Mouse (Mus musculus): ENCODE results near the gene Rpl22. TPM values are rescaled to one million over a fixed set of nuclear protein-coding genes. Genes with fewer than 3 reads are reported as not detected.

Gene Rpl22
- polyA plus RNA-seq, 1 experiment: 1,836 TPM

DNA sequence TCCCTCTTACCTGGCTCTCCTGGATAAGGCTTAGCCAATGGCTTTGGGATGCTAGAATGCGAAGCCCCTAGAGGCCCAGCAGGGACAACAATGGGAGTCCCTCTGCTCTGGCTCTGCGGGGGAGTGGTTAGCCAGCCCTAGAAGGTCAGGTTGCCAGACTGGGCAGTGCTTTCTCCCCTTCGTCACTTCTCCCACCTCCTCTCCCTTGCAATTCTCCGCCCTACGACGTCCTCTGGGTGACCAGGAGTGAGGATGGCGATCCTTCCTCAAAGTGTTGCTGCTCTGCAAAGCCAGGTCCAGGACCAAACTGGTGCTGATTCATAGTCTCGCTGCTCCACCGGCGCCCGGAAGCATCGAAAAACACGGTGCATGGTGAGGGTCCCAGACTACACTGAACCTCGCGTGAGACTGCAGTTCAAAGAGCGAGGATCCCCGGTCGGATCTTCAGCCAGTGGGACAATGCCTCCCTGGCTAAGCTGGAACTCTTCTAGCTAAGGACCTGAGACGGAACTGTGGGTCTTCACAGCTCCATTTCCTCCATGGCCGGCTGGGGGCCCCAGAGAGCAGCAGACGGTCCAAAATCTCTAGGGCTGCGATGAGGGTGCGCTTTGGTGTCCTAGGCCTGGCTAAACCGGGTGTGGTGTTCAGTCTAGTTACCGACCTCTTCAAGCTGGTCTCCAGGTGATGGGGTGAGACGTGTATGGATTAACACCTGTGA is 6.9 kb upstream of the Rpl22 start, which contains the start of gene Rnf207:
Gene Rnf207 (minus strand): TSS at position 477 of the 718 bp plus-strand sequence.
- no peaks in the 10 kb centered on the region for H3K36me3 ChIP-seq (ENCODE audit: control insufficient read depth, insufficient read depth)
- H3K4me3 ChIP-seq (ENCODE audit: insufficient read depth, poor library complexity, severe bottlenecking): no peak within 1 kb of the TSS
- H3ac ChIP-seq (ENCODE audit: control insufficient read depth, insufficient read length, low read depth): peak within 1 kb of the TSS; percentile 14
- no peaks in the 10 kb centered on the region for H3K79me2 ChIP-seq (ENCODE audit: control insufficient read depth, insufficient read depth)
- peaks cover 23% of the 10 kb centered on the region for H3K27me3 ChIP-seq (ENCODE audit: control insufficient read depth, insufficient read depth, insufficient read length)
- H3K79me3 ChIP-seq (ENCODE audit: low read depth): no peaks in the 10 kb centered on the region
- TF ChIP-seq MYOG (IDR thresholded peaks at IDR 0.05; ENCODE audit: control insufficient read depth, extremely low read depth, insufficient read length): no peak
- TF ChIP-seq CEBPB (IDR thresholded peaks at IDR 0.05; ENCODE audit: low read depth): no peak
- no peak for TF ChIP-seq MYOD1 (IDR thresholded peaks at IDR 0.05; ENCODE audit: control insufficient read depth, insufficient read length, low read depth)
- peak; percentile 49 for TF ChIP-seq CTCF (IDR thresholded peaks at IDR 0.05; ENCODE audit: control insufficient read depth, insufficient read depth, insufficient read length)

DNA sequence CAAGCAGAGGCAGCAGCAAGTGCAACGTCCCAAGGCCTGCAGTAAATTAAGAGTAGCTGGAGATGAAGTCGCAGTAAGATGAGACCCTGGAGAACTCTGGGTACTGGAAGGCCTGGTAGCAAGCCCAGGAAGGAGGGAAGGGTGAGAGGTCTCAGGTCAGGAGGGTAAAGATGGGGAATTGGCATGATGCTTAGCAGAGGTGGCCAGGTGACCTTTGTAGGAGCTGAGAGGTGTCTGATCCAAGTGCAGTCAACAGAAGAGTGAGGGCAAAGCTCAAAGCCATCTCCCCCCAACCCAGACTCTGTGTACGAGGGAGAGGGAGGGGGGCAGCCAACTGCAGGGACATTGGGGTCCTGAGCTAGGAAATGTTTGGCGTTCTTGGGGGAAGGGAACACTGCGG is 4.1 kb upstream of the Rpl22 start:
- peaks cover 3% of the 10 kb centered on the region for H3K27me3 ChIP-seq (ENCODE audit: control insufficient read depth, insufficient read depth, insufficient read length)
- H3K36me3 ChIP-seq (ENCODE audit: control insufficient read depth, insufficient read depth): no peaks in the 10 kb centered on the region
- H3ac ChIP-seq (ENCODE audit: control insufficient read depth, insufficient read length, low read depth): no peak overlapping the region
- no peak overlapping the region for H3K4me3 ChIP-seq (ENCODE audit: insufficient read depth, poor library complexity, severe bottlenecking)
- H3K79me3 ChIP-seq (ENCODE audit: low read depth): peaks cover 7% of the 10 kb centered on the region
- peaks cover 9% of the 10 kb centered on the region for H3K79me2 ChIP-seq (ENCODE audit: control insufficient read depth, insufficient read depth)
- TF ChIP-seq CEBPB (IDR thresholded peaks at IDR 0.05; ENCODE audit: low read depth): no peak
- no peak for TF ChIP-seq USF1 (IDR thresholded peaks at IDR 0.05; ENCODE audit: low read depth)

DNA sequence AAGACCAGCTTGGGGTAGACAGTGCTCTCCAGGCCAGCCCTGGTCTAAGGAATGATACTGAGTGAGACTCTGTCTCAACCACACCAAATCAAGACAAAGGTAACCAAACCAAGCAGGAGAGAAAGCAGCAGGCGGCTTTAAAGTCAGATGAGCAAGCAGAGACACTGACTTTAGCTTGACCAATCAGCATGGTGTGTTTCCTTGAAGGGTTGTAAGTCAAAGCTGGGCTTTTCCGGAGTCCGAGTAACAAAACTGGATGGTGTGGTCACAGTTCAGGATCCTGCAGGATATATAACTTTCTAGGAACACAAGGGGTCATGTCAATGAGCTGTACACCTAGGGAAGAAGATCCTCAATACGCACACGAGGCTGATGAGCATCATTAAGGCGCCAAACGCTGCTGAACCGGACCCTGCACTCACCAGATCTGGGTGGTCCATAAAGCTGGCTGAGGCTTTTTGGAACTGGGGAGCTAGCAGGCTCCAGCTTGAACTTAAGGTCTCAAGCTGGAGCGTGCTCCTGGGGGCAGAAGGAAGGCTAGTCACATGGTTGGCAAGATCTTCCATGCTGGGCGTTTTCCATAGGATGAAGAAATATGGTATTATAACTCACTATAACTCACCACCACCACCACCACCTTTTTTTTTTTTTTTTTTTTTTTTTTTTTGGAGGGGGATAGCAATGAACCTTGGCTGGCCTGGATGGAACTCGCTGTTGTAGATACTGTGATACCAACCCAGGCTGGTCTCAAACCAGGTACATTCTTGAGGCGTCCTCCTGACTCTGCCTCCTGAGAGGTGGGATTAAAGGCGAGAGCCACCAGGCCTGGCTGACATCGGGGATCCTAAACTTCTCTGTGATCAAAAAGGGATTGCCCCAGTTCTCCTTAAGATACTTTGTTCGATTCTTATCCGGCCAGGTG is 640 bp upstream of the Rpl22 start:
- peak overlapping the region; percentile 24 for H3K4me3 ChIP-seq (ENCODE audit: insufficient read depth, poor library complexity, severe bottlenecking)
- TF ChIP-seq MYOG (IDR thresholded peaks at IDR 0.05; ENCODE audit: control insufficient read depth, extremely low read depth, insufficient read length): no peak
- TF ChIP-seq USF1 (IDR thresholded peaks at IDR 0.05; ENCODE audit: low read depth): no peak
- no peak for TF ChIP-seq CTCF (IDR thresholded peaks at IDR 0.05; ENCODE audit: control insufficient read depth, insufficient read depth, insufficient read length)
- no peak for TF ChIP-seq CEBPB (IDR thresholded peaks at IDR 0.05; ENCODE audit: low read depth)
- TF ChIP-seq MYOD1 (IDR thresholded peaks at IDR 0.05; ENCODE audit: control insufficient read depth, insufficient read length, low read depth): no peak
- no peak for TF ChIP-seq FOSL1 (IDR thresholded peaks at IDR 0.05; ENCODE audit: insufficient read depth, low read length, poor library complexity, severe bottlenecking)
- no peak for TF ChIP-seq MAX (IDR thresholded peaks at IDR 0.05)
- H3K27me3 ChIP-seq (ENCODE audit: control insufficient read depth, insufficient read depth, insufficient read length): no peaks in the 10 kb centered on the region
- H3K79me3 ChIP-seq (ENCODE audit: low read depth): peaks cover 40% of the 10 kb centered on the region
- peaks cover 43% of the 10 kb centered on the region for H3K79me2 ChIP-seq (ENCODE audit: control insufficient read depth, insufficient read depth)
- peaks cover 30% of the 10 kb centered on the region for H3K36me3 ChIP-seq (ENCODE audit: control insufficient read depth, insufficient read depth)
- no peak overlapping the region for H3ac ChIP-seq (ENCODE audit: control insufficient read depth, insufficient read length, low read depth)

DNA sequence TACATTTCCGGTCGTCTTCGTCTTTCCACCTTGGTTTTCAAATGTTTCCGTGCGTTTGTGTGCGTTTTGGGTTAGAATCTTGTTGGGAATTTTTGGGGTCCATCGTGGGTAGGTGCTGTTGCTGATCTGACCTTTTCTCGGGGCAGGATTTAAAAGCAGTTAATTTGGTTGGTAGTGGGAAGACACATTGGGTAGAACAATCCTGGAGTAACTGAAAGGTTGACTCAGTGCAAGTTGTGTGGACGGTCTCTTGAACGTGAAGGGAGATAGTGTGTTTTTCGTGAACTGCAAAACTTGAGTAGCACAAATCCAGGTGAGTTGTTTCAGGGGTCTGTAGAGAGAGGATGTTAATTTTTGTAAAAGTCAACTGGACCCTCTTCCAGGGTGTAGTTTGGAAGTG is 1.0 kb downstream of the Rpl22 start:
- peak overlapping the region; percentile 91 for H3K4me3 ChIP-seq (ENCODE audit: insufficient read depth, poor library complexity, severe bottlenecking)
- H3K36me3 ChIP-seq (ENCODE audit: control insufficient read depth, insufficient read depth): peaks cover 46% of the 10 kb centered on the region
- H3K27me3 ChIP-seq (ENCODE audit: control insufficient read depth, insufficient read depth, insufficient read length): no peaks in the 10 kb centered on the region
- TF ChIP-seq CTCF (IDR thresholded peaks at IDR 0.05; ENCODE audit: control insufficient read depth, insufficient read depth, insufficient read length) (no peak), CEBPB (IDR thresholded peaks at IDR 0.05; ENCODE audit: low read depth) (no peak), FOSL1 (IDR thresholded peaks at IDR 0.05; ENCODE audit: insufficient read depth, low read length, poor library complexity, severe bottlenecking) (no peak), MYOG (IDR thresholded peaks at IDR 0.05; ENCODE audit: control insufficient read depth, extremely low read depth, insufficient read length) (no peak), MYOD1 (IDR thresholded peaks at IDR 0.05; ENCODE audit: control insufficient read depth, insufficient read length, low read depth) (no peak), USF1 (IDR thresholded peaks at IDR 0.05; ENCODE audit: low read depth) (no peak), MAX (IDR thresholded peaks at IDR 0.05) (no peak)
- peaks cover 54% of the 10 kb centered on the region for H3K79me3 ChIP-seq (ENCODE audit: low read depth)
- peak overlapping the region; percentile 90 for H3ac ChIP-seq (ENCODE audit: control insufficient read depth, insufficient read length, low read depth)
- H3K79me2 ChIP-seq (ENCODE audit: control insufficient read depth, insufficient read depth): peaks cover 60% of the 10 kb centered on the region

DNA sequence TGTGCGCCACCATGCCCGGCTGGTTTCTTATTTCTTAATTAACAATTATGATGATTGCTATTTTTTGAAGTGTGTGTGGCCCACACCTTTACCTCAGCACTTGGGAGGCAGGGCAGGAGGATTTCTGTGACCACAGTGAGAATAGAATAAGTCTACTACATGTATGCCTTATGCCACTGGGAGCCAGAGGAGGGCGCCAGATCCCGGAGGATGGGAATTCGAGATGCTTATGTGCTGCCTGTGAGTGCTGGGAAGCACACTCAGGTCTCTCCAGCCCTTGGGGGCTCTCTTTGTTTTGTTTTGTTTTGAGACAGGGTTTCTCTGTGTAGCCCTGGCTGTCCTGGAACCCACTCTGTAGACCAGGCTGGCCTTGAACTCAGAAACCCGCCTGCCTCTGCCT is 3.1 kb downstream of the Rpl22 start:
- Histone ChIP-seq H3K4me3 (ENCODE audit: insufficient read depth, poor library complexity, severe bottlenecking) (no peak overlapping the region), H3K79me3 (ENCODE audit: low read depth) (peaks cover 65% of the 10 kb centered on the region), H3ac (ENCODE audit: control insufficient read depth, insufficient read length, low read depth) (no peak overlapping the region), H3K36me3 (ENCODE audit: control insufficient read depth, insufficient read depth) (peaks cover 67% of the 10 kb centered on the region), H3K79me2 (ENCODE audit: control insufficient read depth, insufficient read depth) (peaks cover 68% of the 10 kb centered on the region), H3K27me3 (ENCODE audit: control insufficient read depth, insufficient read depth, insufficient read length) (no peaks in the 10 kb centered on the region)
- TF ChIP-seq FOSL1 (IDR thresholded peaks at IDR 0.05; ENCODE audit: insufficient read depth, low read length, poor library complexity, severe bottlenecking): no peak
- no peak for TF ChIP-seq MAX (IDR thresholded peaks at IDR 0.05)
- TF ChIP-seq CEBPB (IDR thresholded peaks at IDR 0.05; ENCODE audit: low read depth): no peak
- TF ChIP-seq MYOG (IDR thresholded peaks at IDR 0.05; ENCODE audit: control insufficient read depth, extremely low read depth, insufficient read length): no peak
- TF ChIP-seq MYOD1 (IDR thresholded peaks at IDR 0.05; ENCODE audit: control insufficient read depth, insufficient read length, low read depth): no peak
- no peak for TF ChIP-seq USF1 (IDR thresholded peaks at IDR 0.05; ENCODE audit: low read depth)
- no peak for TF ChIP-seq CTCF (IDR thresholded peaks at IDR 0.05; ENCODE audit: control insufficient read depth, insufficient read depth, insufficient read length)
